Mouse (Mus musculus): Measurements from ENCODE around the gene Olfr850. TPM values are rescaled to one million over a fixed set of nuclear protein-coding genes. Genes with fewer than 3 reads are reported as not detected.

The Olfr850 gene
- not detected for polyA plus RNA-seq (2017; shearing (Covaris generic))

DNA sequence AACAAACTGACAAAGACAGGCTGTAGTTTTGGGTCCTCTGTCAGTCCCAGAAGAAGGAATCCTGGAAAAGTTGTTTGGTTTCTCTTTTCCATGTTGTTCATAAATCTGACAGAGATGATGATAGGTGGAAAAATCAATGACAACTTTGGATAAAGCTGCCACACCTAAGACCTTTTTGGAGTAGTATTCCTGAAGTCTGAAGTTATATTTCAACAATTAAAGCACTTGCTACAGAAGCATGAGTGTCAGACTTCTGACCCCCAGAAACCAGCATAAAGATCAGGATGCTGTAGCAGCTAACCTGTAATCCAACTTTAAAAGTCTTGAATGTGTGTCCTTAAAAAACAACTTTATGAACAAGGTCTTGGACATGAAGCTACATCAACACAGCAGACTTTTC is at the start of gene Olfr850:
Gene Olfr850 (minus strand): TSS at position 101 of the 400 bp plus-strand sequence.

DNA sequence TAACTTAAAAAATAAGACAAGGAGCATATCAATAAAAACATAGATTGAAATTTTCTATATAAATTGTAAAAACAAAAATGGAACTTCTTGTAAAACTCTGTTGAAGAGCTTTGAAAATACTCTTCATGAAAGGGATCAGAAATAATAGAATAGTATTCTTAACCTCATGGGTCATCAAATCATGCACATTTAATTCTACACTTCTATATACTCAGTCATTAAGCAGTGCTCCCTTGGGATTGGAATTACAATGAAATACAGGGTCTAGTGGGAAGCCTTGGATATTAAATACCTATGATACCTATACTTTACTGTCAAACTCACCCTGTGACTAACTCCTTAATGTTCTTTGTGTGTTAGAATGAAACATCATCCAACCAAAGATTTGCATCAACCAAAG is 14.9 kb upstream of the Olfr850 start, which contains the start of gene Olfr851:
Gene Olfr851 (plus strand): TSS at position 301 of the 400 bp plus-strand sequence.

DNA sequence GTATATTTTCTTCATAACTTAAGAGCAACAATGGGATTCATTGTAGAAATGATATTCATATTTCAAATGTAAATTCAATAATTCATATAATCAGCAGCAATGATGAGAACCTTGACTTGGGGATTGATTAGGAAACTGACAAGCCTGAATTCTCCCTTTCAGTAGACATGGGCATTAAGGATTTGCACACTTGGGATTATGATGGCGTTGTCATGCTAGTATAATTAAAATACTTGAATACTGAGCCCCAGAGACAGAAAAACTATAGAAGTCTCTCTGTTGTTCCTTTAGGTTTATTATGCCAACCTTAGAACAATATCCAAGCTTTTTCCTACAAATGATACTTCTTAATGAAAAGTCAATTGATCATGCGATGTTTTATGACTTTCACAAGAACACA is 38.1 kb downstream of the Olfr850 start, which contains the start of gene Olfr849:
Gene Olfr849 (plus strand): TSS at position 301 of the 400 bp plus-strand sequence.

Other genes starting within 250 kb of the Olfr850 start
- gene Olfr843, start 226.3 kb downstream of the Olfr850 start, polyA plus RNA-seq (2017; shearing (Covaris generic)): not detected
- gene Olfr844, start 161.9 kb downstream of the Olfr850 start, polyA plus RNA-seq (2017; shearing (Covaris generic)): not detected
- gene Olfr845, start 141.8 kb downstream of the Olfr850 start, polyA plus RNA-seq (2017; shearing (Covaris generic)): not detected
- gene Olfr846, start 114.2 kb downstream of the Olfr850 start, polyA plus RNA-seq (2017; shearing (Covaris generic)): not detected
- gene Olfr847, start 99.6 kb downstream of the Olfr850 start, polyA plus RNA-seq (2017; shearing (Covaris generic)): not detected
- gene Olfr849, start 38.0 kb downstream of the Olfr850 start, polyA plus RNA-seq (2017; shearing (Covaris generic)): not detected
- not detected for gene Olfr851, start 15.0 kb upstream of the Olfr850 start, polyA plus RNA-seq (2017; shearing (Covaris generic))
- not detected for gene Olfr853, start 62.8 kb upstream of the Olfr850 start, polyA plus RNA-seq (2017; shearing (Covaris generic))
- gene Olfr854, start 89.1 kb upstream of the Olfr850 start, polyA plus RNA-seq (2017; shearing (Covaris generic)): not detected
- not detected for gene Olfr855, start 104.4 kb upstream of the Olfr850 start, polyA plus RNA-seq (2017; shearing (Covaris generic))
- gene Zfp317, start 143.9 kb upstream of the Olfr850 start, polyA plus RNA-seq (2017; shearing (Covaris generic)): 43.0 TPM
- gene Olfr857, start 231.2 kb upstream of the Olfr850 start, polyA plus RNA-seq (2017; shearing (Covaris generic)): not detected